Mouse (Mus musculus): ENCODE data around the gene Surf2. TPM values are rescaled to one million over a fixed set of nuclear protein-coding genes. Genes with fewer than 3 reads are reported as not detected.

Gene Surf2
- total and polyA plus RNA-seq, 3 experiments = 28.7 to 77.1 (median 43.9) TPM

DNA sequence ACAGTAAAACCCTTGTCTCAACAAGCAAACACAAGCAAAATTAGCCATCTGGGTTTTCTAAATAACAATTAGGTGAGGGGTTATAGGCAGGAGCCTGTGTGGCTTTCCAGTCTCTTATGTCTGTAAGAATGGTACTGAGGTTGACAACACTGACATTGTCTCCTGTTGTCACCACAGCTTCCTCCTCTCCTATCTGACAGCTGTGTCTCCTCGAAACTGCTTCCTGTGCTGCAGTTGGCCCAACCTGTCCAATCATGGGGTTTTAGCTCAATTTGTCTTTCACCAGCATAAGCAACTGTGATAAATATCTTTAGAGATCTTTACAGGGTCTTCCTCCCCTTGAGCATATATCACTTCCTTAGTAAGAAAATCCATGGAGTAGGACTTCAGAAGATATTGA, 20.3 kb downstream of the Surf2 start:
- TF ChIP-seq MAZ (IDR thresholded peaks at IDR 0.05; ENCODE audit: low read depth, low read length) (no peak), CHD1 (IDR thresholded peaks at IDR 0.05; ENCODE audit: low read depth, low read length) (no peak), CHD2 (IDR thresholded peaks at IDR 0.05; ENCODE audit: low read length) (no peak), PAX5 (IDR thresholded peaks at IDR 0.05; ENCODE audit: low read length) (no peak), UBTF (IDR thresholded peaks at IDR 0.05; ENCODE audit: low read depth, low read length) (no peak), RAD21 (IDR thresholded peaks at IDR 0.05; ENCODE audit: low read depth, low read length) (no peak), TCF12 (IDR thresholded peaks at IDR 0.05; ENCODE audit: low read depth, low read length) (no peak), SIN3A (IDR thresholded peaks at IDR 0.05; ENCODE audit: low read length) (no peak), ZC3H11A (IDR thresholded peaks at IDR 0.05; ENCODE audit: low read depth, low read length) (no peak), ZKSCAN1 (IDR thresholded peaks at IDR 0.05; ENCODE audit: borderline replicate concordance, low read depth, low read length) (no peak), BHLHE40 (IDR thresholded peaks at IDR 0.05; ENCODE audit: low read depth, low read length) (no peak), JUN (IDR thresholded peaks at IDR 0.05; ENCODE audit: insufficient read depth, low read depth, low read length) (no peak), JUND (conservative IDR thresholded peaks at IDR 0.05; ENCODE audit: low read depth, low read length) (no peak), SMC3 (IDR thresholded peaks at IDR 0.05; ENCODE audit: low read depth, low read length) (no peak), MXI1 (IDR thresholded peaks at IDR 0.05; ENCODE audit: low read depth, low read length) (no peak), USF1 (IDR thresholded peaks at IDR 0.05; ENCODE audit: low read depth, low read length) (no peak), E2F4 (IDR thresholded peaks at IDR 0.05; ENCODE audit: insufficient replicate concordance, low read depth, low read length) (no peak)
- no peak for DNase-seq (ENCODE audit: extremely low read depth)

DNA sequence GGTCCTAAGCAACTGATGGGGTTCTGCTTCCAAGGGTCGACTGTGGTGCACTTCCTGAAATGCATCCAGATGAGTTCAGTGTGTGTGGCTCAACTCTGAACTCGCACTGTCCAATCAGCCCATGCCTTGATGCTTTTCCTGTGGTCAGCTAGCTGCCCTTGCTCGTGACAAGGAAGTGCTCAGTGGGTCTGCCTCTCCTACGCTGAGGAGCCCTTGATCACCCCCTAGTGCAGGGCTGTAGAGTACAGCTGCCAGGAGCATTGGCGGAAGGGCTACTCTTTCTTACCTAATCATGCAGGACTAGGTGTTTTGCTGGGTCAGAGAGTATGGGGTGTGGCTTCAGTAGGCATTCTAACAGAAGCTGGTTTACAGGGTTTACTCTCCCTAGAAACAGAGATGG, 25.4 kb downstream of the Surf2 start:
- Histone ChIP-seq H3K79me2 (replicated peaks; ENCODE audit: control insufficient read depth, extremely low read depth, insufficient read depth, poor library complexity, severe bottlenecking) (no peaks in the 10 kb centered on the region), H3K27me3 (replicated peaks) (no peaks in the 10 kb centered on the region), H3K27ac (ENCODE audit: insufficient read depth, low read depth) (no peak overlapping the region), H3K4me2 (ENCODE audit: insufficient read depth, low read depth, poor library complexity, severe bottlenecking) (no peak overlapping the region), H3K9ac (ENCODE audit: insufficient read depth, low read depth) (no peak overlapping the region), H3K4me3 (replicated peaks in 1 of 3; ENCODE audit: low read depth in 2 of 3, low read length in 2 of 3, poor library complexity in 1 of 3) (no peak overlapping the region), H3K9me3 (replicated peaks; ENCODE audit: low read length) (no peaks in the 10 kb centered on the region), H3K4me1 (ENCODE audit: control insufficient read depth in 1 of 2, insufficient read depth in 2 of 2) (peaks cover 16 to 26% of the 10 kb centered on the region in 2 experiments), H3K36me3 (replicated peaks in 1 of 2; ENCODE audit: control insufficient read depth in 1 of 2, insufficient read depth in 1 of 2, low read length in 1 of 2) (peaks cover 3 to 14% of the 10 kb centered on the region in 2 experiments)
- dilution Hi-C loops (cut with MboI; ENCODE audit: extremely low pct_ligation_motif_present, extremely low pct_unique_long_range_greater_than_20kb, low sequenced_read_pairs) = no loop called here
- in situ Hi-C loops (cut with MboI; ENCODE audit: low pct_ligation_motif_present, low pct_unique_long_range_greater_than_20kb, low sequenced_read_pairs) = no loop called here
- no peak for DNase-seq (ENCODE audit: extremely low read depth)
- TF ChIP-seq SMC3 (IDR thresholded peaks at IDR 0.05; ENCODE audit: low read depth, low read length) = peak; percentile 52
- peak; percentile 89 for TF ChIP-seq BHLHE40 (IDR thresholded peaks at IDR 0.05; ENCODE audit: low read depth, low read length)
- no peak for TF ChIP-seq E2F4 (IDR thresholded peaks at IDR 0.05; ENCODE audit: insufficient replicate concordance, low read depth, low read length)
- TF ChIP-seq CTCF (conservative IDR thresholded peaks at IDR 0.05 in 1 of 2, IDR thresholded peaks at IDR 0.05 in 1 of 2; ENCODE audit: low read depth in 2 of 2, low read length in 2 of 2) = peak in 1 of 2 experiments; percentile 70; a peak in 2 of 4 replicates
- peak; percentile 50 for TF ChIP-seq RAD21 (IDR thresholded peaks at IDR 0.05; ENCODE audit: low read depth, low read length)
- no peak for TF ChIP-seq EP300 (IDR thresholded peaks at IDR 0.05; ENCODE audit: low read length)
- TF ChIP-seq CHD2 (IDR thresholded peaks at IDR 0.05; ENCODE audit: low read length) = no peak
- TF ChIP-seq ELF1 (IDR thresholded peaks at IDR 0.05; ENCODE audit: low read depth, low read length) = peak; percentile 87

More for the DNA sequence above, 20.3 kb downstream of the Surf2 start:
- H3K4me3 ChIP-seq (replicated peaks in 1 of 3; ENCODE audit: low read depth in 2 of 3, low read length in 2 of 3, poor library complexity in 1 of 3) = no peak overlapping the region
- dilution Hi-C loops (cut with MboI; ENCODE audit: extremely low pct_ligation_motif_present, extremely low pct_unique_long_range_greater_than_20kb, low sequenced_read_pairs) = no loop called here
- no peak overlapping the region for H3K27ac ChIP-seq (ENCODE audit: insufficient read depth, low read depth)
- peaks cover 15% of the 10 kb centered on the region for H3K79me2 ChIP-seq (replicated peaks; ENCODE audit: control insufficient read depth, extremely low read depth, insufficient read depth, poor library complexity, severe bottlenecking)
- H3K9me3 ChIP-seq (replicated peaks; ENCODE audit: low read length) = no peaks in the 10 kb centered on the region
- H3K9ac ChIP-seq (ENCODE audit: insufficient read depth, low read depth) = no peak overlapping the region
- H3K36me3 ChIP-seq (replicated peaks in 1 of 2; ENCODE audit: control insufficient read depth in 1 of 2, insufficient read depth in 1 of 2, low read length in 1 of 2) = peaks cover 0 to 4% of the 10 kb centered on the region in 2 experiments
- H3K4me2 ChIP-seq (ENCODE audit: insufficient read depth, low read depth, poor library complexity, severe bottlenecking) = no peak overlapping the region
- in situ Hi-C loops (cut with MboI; ENCODE audit: low pct_ligation_motif_present, low pct_unique_long_range_greater_than_20kb, low sequenced_read_pairs) = no loop called here
- no peaks in the 10 kb centered on the region for H3K27me3 ChIP-seq (replicated peaks)
- H3K4me1 ChIP-seq (ENCODE audit: control insufficient read depth in 1 of 2, insufficient read depth in 2 of 2) = peaks cover 27 to 56% of the 10 kb centered on the region in 2 experiments

Data from CH12.LX (cell line).